Mouse (Mus musculus): ENCODE measurements at regions not wholly inside any gene's neighbourhood (a gene's known extent, or its start where the extent isn't known, plus 50 kb on each side); places are given as distances from the start of the nearest gene placed in this dataset.

DNA sequence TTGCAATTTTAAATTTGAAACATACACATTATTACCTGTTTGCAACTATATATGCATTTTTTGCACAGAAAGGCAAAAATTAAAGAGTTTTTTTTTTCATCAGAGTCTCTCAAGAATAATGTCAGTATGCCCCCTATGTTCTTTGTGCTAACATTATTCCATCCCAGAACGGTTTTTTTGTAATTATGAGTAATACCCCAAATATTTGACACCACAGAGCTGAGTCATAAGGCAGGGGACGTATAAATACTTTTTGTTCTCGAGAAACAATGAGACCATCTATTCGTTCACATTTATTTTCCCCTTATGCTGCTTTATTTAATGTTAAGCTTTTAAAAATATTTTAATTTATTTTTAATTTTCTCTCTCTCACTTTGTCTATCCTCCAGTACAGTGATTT, 578.5 kb downstream of the Cetn3 start:
- no peak for DNase-seq (ENCODE audit: low spot score in 2 of 2)

DNA sequence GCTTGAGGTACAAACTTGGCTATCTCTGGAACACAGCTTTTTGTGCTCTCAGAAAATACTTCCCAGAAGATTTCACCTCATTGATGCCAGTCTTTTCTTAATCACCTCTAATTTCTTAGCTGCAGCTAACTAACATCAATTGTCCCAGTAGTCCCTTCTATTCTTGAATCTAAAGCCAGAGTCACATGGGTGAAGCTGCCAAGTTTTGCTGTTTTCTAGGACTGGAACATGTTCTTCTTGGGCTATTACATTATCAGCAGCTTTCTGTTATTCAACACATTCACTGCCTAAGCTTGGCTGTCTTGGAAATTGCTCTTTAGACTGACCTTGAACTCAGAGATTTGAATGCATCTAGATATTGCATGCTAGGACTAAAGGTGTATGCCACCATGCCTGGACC, 583.9 kb downstream of the Cetn3 start:
- DNase-seq (ENCODE audit: low spot score in 2 of 2): no peak

DNA sequence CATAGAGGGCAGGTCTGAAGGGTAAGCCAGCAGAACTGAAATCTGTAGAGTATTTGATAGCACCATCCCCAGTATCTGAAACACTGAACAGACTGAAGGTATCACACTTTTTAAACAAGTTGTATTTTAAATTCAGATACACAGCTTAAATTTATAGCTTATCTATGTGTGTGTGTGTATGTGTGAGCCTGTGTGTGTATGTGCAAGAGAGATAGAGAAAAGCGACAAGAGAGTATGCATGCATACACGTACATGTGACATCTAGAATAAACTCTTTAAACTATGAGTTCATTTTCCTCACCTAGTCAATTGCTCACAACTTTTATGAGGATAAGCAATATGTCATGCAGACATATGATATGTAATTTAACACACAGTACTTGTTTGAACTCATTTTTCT, 588.7 kb downstream of the Cetn3 start:
- no peak for DNase-seq (ENCODE audit: low spot score in 2 of 2)

- no peak for DNase-seq (ENCODE audit: low spot score in 2 of 2)
These were observed 589.7 kb downstream of the Cetn3 start for GRCm38 (mm10) chr13:82372612-82373011.

DNA sequence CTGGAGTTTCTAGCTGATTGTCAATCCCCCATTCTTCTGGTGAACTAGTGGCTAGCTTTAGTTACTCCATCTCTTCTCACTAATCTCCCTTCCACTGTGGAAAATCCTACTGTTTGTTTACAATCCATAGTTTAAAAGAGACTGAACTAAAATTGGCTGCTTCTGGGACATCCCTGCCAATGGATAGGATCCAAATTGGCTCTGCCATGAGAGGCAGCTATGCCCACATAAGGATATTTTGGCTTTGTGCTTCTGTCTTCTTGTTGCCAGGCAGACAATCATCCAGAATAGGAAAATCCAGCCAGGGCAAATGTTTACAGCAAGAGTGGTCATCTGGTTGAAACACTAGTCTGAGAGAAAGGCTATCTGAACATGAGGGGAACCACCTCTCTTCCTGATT, 610.0 kb downstream of the Cetn3 start:
- peak in 1 of 2 experiments; percentile 34 for DNase-seq (ENCODE audit: low spot score in 2 of 2)

GRCm38 (mm10) chr13:82393496-82393895, 610.6 kb downstream of the Cetn3 start:
- peak in 1 of 2 experiments; percentile 6 for DNase-seq (ENCODE audit: low spot score in 2 of 2)

DNA sequence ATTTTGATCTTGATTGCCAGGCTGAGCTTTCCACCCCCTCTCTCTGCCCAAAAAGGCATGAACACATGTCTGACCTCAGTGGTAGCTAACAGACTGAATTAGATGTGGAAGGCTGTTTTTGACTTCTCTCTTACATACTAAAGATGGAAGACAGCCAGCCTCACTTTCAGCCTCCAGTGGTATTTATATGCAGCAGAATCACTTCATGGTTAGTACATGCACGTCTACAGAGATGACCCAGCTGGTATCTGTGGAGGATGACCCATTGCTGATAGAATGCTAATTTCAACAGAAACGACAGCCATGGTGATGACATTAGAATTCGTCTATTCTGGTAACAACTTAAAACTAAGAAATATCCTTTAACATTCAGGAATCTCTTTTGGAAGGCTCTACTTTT, 630.8 kb downstream of the Cetn3 start:
- no peak for DNase-seq (ENCODE audit: low spot score in 2 of 2)

DNA sequence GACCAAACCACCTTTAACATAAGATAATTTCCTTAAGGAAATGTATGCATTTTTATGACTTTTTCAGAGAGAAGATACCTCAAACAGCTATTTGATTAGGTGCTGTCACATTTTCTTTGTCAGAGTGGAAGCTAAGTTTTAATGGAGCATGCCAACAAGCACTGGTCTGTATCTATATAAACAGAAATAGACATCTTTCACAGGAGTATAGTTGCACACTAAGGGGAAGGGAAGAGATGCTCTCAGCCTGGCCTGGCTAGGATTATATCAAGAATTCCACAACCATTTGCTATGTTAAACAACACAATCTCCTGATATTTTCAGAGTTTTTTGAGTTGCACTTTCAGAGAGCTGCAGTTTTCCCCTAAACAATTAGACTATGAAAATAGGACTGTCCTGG, 638.1 kb downstream of the Cetn3 start:
- DNase-seq (ENCODE audit: low spot score in 2 of 2): no peak

GRCm38 (mm10) chr13:82423911-82424654, 641.2 kb downstream of the Cetn3 start:
- no peak for DNase-seq (ENCODE audit: low spot score in 2 of 2)

DNA sequence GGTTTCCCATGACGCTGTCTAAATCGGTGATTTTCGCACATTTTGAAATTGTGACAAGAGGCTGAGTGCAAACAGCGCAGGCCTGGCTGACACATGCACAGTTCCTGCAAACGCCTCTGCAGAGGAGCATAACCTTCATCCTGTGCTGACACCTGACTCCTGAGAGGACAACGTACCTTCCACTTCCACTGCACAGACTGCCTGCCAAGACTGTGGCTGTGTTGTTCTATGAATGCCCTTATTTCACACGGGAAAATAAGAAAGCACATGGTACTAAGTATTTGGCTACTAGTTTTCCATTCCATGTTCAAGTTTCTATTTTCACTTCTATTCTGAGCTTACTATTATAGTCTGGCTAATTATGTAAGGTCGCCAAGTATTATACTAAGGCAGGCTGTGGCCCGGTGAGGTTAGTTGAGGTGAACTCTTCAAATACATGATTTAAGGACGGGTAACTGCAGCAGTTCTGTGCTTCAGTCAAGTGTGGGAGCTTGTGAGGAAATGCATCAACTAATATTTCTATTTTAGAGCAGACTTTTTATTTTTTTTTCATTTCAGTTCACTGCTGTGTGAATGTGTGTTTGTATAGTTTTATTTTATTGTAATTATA, 642.0 kb downstream of the Cetn3 start:
- DNase-seq (ENCODE audit: low spot score in 2 of 2): no peak

- DNase-seq (ENCODE audit: low spot score in 2 of 2): peak; percentile 6 to 14
These were observed 649.5 kb downstream of the Cetn3 start for GRCm38 (mm10) chr13:82432411-82432810.

DNA sequence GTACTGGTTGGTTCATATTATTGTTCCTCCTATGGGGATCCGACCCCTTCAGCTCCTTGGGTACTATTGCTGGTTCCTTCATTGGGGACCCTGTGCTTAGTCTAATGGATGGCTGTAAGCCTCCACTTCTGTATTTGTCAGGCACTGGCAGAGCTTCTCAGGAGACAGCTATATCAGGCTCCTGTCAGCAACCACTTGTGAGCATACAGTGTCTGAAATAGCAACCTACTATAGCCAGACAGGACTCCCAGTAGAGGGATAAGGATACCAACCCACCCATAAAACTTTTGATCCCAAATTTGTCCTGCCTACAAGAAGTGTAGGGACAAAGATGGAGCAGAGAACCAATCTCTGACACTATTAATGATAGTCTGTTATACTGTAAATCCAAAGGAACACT, 656.4 kb downstream of the Cetn3 start:
- DNase-seq (ENCODE audit: low spot score in 2 of 2): no peak

GRCm38 (mm10) chr13:82453650-82454049, 670.8 kb downstream of the Cetn3 start:
- DNase-seq (ENCODE audit: low spot score in 2 of 2): no peak

- DNase-seq (ENCODE audit: low spot score in 2 of 2): peak in 1 of 2 experiments; percentile 31
These were observed 700.5 kb downstream of the Cetn3 start for GRCm38 (mm10) chr13:82483265-82483929.

GRCm38 (mm10) chr13:82496606-82497005, 713.7 kb downstream of the Cetn3 start:
- no peak for DNase-seq (ENCODE audit: low spot score in 2 of 2)

GRCm38 (mm10) chr13:82508176-82508575, 725.3 kb downstream of the Cetn3 start:
- peak; percentile 20 to 57 for DNase-seq (ENCODE audit: low spot score in 2 of 2)

DNA sequence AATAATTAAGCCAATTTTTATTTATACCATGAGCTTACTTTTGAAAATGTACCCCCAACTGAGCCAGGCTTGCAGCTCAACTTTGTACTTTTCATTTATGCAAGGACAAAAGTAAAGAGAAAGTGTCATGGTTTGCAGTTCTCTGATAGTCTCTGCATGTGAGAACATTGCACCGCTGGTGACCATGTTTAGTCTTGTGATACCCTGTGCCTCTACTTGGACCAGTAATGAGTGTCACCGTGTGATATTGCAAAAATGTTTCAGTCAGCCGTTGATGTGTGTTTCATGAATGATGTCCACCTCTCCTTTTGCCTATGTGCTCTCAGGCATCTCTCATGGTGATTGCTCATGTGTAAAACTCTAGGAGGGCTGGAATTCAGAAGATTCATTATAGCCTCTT, 726.6 kb downstream of the Cetn3 start:
- no peak for DNase-seq (ENCODE audit: low spot score in 2 of 2)

Measured in left cerebral cortex, adult 9 months (tissue).